Mouse (Mus musculus) right cerebral cortex, postnatal 25 days (tissue): ENCODE measurements around the gene Gm9507.
"Not testable (repeated sequence)": the region's sequence is repeated elsewhere in the genome, so short reads cannot be mapped to it uniquely, and the experiment has no call there.

Source experiments
- DNase-seq: peaks from one replicate; pipeline ENCODE4 v3.0.0; 2022

The Gm9507 gene

DNA sequence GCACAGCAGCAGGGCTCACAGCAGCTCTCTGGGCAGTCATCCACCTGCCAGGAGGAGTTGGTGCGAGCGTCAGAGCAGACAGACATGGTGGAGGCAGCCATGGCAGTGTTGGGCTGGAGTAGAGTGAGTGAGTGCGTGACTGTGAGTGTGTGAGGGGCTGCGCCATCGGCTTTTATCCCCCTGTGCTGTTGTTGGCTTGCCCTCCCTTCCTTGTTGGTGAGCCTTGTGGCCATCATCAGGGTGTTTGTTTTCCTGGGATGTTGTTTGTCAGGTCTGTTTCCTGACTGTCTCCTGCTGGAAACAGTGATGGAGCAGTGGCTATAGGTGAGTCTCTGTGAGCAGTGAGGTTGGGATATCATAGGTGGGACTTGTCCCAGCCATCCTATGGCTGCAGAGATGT lies at the start of gene Gm9507:
Gm9507 (minus strand) TSS at position 101 of the 400 bp plus-strand sequence.
- no peak for DNase-seq

DNA sequence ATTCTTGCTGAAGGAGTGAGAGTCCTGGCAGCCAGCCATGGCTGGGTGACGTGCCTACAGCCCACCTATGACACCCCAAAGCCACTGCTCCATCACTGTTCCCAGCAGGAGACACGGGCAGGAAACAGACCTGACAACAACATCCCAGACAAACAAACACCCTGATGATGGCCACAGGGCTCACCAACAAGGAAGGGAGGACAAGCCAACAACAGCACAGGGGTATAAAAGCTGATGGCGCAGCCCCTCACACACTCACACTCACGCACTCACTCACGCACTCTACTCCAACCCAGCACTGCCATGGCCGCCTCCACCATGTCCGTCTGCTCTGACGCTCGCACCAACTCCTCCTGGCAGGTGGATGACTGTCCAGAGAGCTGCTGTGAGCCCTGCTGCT lies 40.9 kb upstream of the Gm9507 start, which contains the start of gene Gm10318:
Gm10318 (plus strand) TSS at position 301 of the 400 bp plus-strand sequence.
- no peak for DNase-seq

DNA sequence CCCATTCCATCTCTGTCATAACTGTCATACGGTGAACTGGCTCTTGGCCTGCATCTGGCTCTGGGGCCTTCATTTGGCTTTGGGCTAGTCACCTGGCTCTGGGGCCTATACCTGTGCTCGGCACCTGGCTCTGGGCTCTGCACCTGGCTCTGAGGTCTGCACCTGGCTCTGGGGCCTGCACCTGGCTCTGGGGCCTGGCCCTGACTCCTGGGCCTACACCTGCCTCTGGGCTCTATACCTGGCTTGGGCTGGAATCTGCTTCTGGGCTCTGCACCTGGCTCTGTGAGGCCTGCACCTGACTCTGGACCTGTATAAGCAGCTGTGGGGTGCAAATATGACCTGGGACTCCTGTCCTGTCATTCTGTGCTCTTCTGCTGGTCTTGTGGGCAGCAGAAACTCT lies 35.9 kb upstream of the Gm9507 start:
- DNase-seq = no peak

DNA sequence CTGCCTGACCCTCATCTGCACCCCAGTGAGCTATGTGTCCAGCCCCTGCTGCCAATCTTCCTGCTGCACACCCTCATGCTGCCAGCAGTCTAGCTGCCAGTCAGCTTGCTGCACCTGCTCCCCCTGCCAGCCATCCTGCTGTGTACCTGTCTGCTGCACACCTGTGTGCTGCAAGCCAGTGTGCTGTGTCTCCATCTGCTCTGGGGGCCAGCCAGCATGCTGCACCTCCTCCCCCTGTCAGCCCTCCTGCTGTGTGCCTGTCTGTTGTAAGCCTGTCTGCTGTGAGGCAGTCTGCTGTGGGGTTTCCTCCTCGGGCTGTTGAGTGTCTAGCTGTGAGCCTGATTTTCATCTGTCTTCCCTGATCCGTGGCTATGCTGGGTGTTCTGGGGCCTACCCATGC lies 35.3 kb upstream of the Gm9507 start:
- DNase-seq = no peak

DNA sequence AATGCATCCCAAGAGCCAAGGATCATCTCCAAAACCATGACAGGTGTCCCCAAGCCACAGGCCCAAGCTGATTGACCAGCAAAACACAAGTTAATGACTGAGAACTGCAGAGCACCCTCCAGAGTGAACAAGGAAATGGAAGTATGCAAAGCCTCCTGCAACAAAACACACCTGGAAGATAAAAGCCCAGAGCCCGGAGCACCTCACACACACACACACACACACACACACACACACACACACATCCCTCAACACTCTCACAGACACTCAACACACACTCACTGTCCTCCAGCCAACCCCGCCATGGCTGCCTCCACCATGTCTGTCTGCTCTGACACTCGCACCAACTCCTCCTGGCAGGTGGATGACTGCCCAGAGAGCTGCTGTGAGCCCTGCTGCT lies 34.9 kb upstream of the Gm9507 start, which contains the start of gene Gm36176:
Gm36176 (plus strand) TSS at position 301 of the 400 bp plus-strand sequence.
- no peak for DNase-seq

DNA sequence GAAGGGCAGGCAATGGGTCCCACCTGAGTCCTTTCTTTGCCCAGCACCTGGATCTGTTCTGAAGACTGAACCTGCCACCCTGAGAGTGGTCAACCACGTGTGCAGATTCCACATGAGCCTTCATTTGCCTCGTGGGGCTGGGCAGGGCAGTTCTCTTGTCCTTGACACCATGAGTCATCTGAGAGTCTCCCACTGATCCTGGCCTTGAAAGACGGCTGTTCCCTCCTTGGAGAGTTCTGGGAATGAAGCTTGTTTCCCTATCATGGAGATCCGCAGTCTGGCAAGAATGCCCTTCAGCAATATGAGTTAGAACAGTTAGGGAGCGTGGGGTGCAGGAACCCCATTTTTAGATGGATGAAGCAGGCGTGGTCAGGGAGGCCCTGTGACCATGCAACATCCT lies 27.4 kb upstream of the Gm9507 start:
- DNase-seq = no peak

DNA sequence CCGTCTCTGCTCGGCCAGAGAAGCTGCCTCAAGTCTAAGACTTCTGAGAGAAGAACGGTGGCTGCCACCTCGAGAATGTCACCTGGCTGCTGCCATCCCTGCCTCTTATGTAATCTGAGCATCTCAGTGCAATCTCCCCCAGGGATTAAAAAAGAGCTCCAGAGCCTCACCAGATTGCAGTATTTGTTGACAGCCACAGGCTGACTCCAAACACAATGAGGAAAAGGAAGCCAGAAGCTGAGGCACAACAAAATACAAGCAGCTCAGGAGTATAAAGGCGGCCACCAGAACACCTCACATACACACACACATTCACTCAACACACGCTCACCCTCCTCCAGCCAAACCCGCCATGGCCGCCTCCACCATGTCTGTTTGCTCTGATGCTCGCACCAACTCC lies 24.0 kb upstream of the Gm9507 start, which contains the start of gene Krtap10-10:
Krtap10-10 (plus strand) TSS at position 301 of the 400 bp plus-strand sequence.
- peak; percentile 17 for DNase-seq

DNA sequence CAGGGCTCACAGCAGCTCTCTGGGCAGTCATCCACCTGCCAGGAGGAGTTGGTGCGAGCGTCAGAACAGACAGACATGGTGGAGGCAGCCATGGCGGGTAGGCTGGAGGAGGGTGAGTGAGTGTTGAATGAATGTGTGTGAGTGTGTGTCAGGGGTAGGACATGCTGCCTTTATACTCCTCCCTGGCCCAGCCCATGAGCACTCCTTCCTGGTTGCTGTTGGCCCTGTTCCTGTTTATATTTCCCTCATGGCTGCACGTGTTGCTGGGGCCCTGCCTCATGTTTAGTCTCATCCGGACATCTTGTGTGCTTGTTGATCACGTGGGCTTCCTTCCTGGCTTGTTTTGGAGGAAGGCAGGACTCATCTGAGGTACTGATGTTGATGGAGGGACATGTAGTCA lies 15.3 kb upstream of the Gm9507 start, which contains the start of gene Krtap10-4:
Krtap10-4 (minus strand) TSS at position 145 of the 400 bp plus-strand sequence.
- no peak for DNase-seq

DNA sequence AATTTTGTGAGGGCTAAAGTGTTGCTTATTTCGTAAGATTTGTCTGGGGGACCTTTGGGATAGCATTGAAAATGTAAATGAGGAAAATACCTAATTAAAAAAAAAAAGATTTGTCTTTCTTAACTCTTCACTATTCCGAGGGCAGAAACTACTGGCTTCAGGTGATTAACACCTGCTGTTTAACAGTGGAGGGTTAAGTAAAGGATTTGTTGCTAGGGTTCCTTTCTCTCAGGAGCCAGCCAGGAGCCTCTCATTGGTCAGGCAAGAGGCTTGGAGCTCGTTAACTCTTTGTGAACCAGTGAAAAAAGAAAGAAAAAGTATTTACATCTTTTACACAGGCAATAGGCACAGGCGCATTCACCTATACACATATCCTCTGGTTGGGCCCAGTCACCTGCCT lies 7.6 kb upstream of the Gm9507 start:
- DNase-seq = no peak

DNA sequence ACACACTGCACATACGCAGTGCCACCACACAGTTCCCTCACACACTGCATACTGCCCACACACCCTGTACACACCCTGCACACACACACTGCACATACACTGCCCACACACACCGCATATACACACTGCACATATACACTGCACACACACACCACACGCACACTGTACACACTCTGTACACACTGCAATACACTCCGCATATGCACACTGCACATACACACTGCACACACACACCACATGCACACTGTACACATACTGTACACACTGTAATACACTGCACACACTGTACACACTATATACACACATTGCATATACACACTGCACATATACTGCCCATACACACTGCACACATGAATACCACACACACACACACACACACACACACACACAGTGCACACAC lies 6.9 kb upstream of the Gm9507 start:
- no peak for DNase-seq

DNA sequence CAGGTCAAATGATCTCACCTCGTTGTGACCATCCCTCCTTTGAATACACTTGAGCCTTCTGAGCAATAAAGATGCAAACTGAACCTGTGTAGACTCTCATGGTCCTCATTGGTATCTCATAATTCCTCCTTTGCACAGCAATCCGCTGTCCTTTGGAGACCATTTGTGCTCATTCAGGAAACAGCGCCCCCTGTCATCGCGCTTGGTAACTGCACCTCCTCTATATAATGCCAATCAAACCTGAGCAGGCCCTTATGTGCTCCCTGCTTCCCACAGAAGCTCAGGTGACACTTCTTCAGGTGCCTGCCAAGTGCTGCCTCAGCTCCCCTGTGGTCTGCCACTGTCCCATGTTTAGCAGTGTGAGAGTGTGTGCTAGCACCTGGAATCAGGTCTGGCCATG lies 3.9 kb upstream of the Gm9507 start:
- DNase-seq = no peak

DNA sequence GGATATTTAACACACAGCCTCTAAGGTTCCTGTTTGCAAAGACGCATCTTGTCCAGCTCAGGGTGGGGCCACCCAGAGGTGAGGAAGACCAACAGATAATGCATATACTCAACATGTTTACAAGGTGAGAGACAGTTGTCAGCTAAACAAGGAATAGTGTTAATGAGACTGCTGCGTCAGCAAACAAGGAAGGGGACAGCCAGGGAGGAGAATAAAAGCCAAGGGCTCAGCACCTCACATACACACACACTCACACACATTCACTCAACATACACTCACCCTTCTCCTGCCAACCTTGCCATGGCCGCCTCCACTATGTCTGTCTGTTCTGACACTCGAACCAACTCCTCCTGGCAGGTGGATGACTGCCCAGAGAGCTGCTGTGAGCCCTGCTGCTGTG lies 2.7 kb upstream of the Gm9507 start, which contains the start of gene Gm2696:
Gm2696 (plus strand) TSS at position 301 of the 400 bp plus-strand sequence.
- DNase-seq = no peak

DNA sequence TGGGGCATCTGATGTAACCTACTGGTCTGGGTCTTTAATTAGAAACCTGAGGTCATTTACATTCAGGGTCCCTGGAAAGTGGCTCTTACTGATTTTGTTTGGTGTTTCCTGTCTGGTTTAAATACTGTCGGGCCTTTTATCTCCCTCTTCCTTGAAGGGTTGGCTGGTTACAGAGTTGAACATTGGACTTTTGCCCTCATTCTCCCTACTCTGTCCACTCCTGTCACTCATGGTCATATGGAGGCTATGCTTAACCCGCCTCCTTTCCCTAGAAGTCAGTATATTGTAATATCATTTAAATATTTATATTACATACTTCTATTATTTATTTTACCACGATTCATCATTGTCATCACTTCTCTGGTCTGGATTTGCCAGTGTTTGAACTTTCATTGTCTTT lies 7.5 kb downstream of the Gm9507 start:
- no peak for DNase-seq

DNA sequence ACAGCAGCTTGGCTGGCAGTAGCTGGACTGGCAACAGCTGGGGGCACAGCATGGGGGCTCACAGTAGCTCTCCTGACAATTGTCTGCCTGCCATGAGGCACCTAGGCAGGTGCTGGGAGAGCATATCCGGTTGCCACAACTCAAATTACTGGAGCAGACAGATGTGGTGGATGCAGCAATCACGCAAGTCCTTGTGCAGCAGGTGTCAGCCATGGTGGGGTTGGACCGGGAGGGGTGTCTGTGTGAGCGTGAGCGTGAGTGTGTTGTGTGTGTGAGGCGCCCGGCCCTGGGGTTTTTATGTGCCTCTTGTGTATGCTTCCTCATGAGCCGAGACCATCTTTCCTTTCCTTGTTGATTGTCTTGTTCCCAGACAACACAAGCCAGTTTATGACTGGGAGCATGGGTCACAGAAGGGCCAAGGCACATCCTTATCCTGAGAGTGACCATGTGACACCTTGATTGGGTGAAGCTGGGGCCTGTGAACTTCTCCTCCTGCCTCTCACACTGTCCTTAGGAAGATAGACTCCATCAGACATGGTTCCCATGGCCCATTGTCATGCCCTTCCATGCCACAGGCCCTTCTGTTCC lies 12.6 kb downstream of the Gm9507 start, which contains the start of gene Gm19668:
Gm19668 (minus strand) TSS at position 213 of the 588 bp plus-strand sequence.
- no peak for DNase-seq

DNA sequence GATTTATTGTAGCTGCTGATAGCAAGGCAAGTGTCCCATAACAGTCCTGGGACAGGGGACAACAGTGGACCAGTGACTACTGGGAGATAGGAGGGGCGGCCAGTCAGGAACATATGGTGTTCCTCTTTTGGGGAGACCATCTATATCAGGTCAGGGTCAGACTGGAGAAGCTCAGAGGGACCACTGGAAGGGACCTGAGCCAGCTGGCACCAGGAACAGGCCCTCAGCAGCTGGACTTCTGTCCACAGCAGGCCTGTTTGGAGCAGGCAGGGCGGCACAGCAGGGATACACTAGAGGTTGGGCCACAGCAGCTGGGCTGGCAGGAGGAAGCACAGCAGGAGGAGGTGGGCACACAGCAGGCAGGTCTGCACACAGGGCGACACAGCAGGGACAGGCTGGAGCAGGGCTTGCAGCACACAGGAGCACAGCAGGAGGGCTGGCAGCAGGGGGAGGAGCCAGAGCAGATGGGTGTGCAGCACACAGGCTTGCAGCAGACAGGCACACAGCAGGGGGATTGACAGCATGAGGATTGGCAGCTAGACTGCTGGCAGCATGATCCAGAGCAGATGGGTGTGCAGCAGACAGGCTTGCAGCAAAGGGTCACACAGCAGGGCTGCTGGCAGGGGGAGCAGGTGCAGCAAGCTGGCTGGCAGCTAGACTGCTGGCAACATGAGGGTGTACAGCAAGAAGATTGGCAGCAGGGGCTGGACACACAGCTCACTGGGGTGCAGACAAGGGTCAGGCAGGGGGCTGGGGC lies 13.3 kb downstream of the Gm9507 start:
- not testable (repeated sequence) for DNase-seq

DNA sequence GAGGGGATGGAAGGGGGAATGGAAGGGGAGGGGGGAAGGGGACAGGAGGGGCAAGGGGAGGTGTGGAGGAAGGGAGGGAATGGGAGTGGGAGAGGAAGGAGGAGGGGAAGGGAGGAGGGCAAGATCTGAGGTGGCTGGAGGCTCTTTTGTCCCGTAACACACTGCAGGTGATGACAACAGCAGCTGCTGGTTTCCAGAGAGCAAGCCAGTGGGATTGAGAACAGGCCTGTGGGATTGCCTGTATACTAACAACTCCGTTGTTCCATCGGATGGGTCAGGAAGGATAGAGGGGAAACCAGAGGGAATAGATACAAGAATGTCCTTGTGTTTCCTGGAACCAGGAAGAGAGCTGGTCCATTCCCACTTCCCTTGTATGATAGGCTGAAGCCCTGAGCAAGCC lies 14.0 kb downstream of the Gm9507 start:
- no peak for DNase-seq

DNA sequence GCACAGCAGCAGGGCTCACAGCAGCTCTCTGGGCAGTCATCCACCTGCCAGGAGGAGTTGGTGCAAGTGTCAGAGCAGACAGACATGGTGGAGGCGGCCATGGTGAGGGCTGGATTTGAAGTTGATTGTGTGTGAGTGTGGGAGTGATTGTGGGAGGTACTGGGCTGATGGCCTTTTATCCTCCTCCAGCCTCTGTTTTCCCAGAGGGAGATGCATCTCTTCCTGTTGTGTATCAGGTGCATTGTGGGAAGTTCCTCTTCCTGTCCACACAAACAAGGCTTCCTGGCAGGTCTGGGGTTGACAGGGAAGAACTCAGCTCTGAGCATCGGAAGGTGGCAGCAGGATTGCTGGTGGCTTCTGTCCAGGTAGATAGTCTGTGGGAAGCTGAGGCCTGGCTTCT lies 16.7 kb downstream of the Gm9507 start, which contains the start of gene Gm9639:
Gm9639 (minus strand) TSS at position 101 of the 400 bp plus-strand sequence.
- no peak for DNase-seq

DNA sequence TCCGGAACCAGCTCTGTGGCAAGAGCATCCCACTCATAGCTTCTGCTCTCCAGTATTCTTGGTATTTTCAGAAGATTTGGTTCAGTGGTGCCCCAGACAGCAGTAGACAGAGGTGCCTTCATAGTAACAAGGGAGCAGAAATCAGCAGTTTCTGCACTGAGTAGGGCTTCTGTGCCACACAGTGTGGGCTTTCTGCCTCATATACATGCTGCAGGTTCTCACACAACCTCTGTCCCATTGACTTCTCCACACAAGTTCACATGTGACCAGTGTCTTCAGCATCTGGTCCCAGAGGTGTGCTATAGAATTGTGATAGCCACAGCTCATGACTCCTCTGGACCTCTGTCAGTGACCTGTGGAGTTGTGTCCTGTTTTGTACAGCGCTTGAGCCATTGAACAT lies 23.0 kb downstream of the Gm9507 start:
- no peak for DNase-seq

DNA sequence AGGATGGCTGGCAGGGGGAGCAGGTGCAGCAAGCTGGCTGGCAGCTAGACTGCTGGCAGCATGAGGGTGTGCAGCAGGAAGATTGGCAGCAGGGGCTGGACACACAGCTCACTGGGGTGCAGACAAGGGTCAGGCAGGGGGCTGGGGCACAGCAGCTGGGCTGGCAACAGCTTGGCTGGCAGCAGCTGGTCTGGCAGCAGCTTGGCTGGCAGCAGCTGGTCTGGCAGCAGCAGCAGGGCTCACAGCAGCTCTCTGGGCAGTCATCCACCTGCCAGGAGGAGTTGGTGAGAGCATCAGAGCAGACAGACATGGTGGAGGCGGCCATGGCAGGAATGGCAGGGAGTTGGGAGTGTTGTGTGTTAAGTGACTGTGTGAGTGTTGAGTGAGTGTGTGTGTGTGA lies 23.8 kb downstream of the Gm9507 start, which contains the start of gene Gm7137:
Gm7137 (minus strand) TSS at position 325 of the 400 bp plus-strand sequence.
- peak; percentile 21 for DNase-seq

DNA sequence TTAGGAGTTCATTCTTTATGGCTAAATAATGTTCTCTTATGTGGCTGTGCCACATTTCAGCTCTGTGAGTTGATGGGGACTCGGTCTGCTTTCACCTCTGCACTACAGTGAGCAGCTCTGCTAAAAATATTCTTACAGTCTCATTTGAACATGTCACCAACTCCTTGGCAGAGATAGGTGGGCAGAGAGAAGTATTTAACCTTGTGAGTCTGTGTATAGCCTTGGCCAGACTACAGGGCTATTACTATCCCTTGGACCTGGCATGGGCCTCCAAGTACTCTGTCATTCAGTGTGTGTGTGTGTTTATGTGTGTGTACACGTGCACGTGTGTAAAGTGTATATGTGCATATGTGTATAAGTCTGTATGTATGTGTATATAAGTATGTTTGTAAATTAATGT lies 28.2 kb downstream of the Gm9507 start:
- DNase-seq = not testable (repeated sequence)

DNA sequence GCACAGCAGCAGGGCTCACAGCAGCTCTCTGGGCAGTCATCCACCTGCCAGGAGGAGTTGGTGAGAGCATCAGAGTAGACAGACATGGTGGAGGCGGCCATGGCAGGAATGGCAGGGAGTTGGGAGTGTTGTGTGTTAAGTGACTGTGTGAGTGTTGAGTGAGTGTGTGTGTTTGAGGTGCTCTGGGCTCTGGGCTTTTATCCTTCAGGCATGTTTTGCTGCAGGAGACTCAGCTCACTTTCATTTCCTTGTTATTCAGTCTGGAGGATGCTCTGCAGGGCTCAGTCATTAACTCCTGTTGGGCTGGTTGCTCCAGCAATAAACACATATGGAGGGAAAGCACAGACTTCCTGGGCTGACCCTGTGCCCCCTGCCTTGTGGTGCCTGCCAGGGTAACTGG lies 29.2 kb downstream of the Gm9507 start, which contains the start of gene Gm3250:
Gm3250 (minus strand) TSS at position 101 of the 400 bp plus-strand sequence.
- DNase-seq = not testable (repeated sequence)

DNA sequence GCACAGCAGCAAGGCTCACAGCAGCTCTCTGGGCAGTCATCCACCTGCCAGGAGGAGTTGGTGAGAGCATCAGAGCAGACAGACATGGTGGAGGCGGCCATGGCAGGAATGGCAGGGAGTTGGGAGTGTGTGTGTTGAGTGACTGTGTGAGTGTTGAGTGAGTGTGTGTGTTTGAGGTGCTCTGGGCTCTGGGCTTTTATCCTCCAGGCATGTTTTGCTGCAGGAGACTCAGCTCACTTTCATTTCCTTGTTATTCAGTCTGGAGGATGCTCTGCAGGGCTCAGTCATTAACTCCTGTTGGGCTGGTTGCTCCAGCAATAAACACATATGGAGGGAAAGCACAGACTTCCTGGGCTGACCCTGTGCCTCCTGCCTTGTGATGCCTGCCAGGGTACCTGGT lies 34.8 kb downstream of the Gm9507 start, which contains the start of gene Gm7138:
Gm7138 (minus strand) TSS at position 101 of the 400 bp plus-strand sequence.
- not testable (repeated sequence) for DNase-seq

DNA sequence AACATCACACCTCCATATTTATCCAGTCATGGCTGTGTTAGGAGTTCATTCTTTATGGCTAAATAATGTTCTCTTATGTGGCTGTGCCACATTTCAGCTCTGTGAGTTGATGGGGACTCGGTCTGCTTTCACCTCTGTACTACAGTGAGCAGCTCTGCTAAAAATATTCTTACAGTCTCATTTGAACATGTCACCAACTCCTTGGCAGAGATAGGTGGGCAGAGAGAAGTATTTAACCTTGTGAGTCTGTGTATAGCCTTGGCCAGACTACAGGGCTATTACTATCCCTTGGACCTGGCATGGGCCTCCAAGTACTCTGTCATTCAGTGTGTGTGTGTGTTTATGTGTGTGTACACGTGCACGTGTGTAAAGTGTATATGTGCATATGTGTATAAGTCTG lies 39.5 kb downstream of the Gm9507 start:
- not testable (repeated sequence) for DNase-seq

DNA sequence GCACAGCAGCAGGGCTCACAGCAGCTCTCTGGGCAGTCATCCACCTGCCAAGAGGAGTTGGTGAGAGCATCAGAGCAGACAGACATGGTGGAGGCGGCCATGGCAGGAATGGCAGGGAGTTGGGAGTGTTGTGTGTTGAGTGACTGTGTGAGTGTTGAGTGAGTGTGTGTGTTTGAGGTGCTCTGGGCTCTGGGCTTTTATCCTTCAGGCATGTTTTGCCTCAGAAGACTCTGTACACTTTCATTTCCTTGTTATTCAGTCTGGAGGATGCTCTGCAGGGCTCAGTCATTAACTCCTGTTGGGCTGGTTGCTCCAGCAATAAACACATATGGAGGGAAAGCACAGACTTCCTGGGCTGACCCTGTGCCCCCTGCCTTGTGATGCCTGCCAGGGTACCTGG lies 40.4 kb downstream of the Gm9507 start, which contains the start of gene Gm3238:
Gm3238 (minus strand) TSS at position 101 of the 400 bp plus-strand sequence.
- DNase-seq = not testable (repeated sequence)
